Mouse (Mus musculus) lung, postnatal 0 days (tissue): ENCODE measurements around the gene Sirt3. TPM values are rescaled to one million over a fixed set of nuclear protein-coding genes. Genes with fewer than 3 reads are reported as not detected.
"Not testable (repeated sequence)": the region's sequence is repeated elsewhere in the genome, so short reads cannot be mapped to it uniquely, and the experiment has no call there.

Source experiments
- ATAC-seq: fragments of 200-750 bp; cut with Nextera tagmentation; 2 replicates; pipeline ENCODE4 v1.8.0; 2017; ENCODE audit warnings: moderate library complexity
- DNase-seq: peaks from one replicate; pipeline ENCODE4 v3.0.0-alpha.2; 2016; ENCODE audit warnings: low spot score
- H3K27ac ChIP-seq: fragments of 300-500 bp; sonication (generic); 2 replicates; pipeline ENCODE4 v1.5.1; 2014; ENCODE audit warnings: antibody characterized with exemption, mild to moderate bottlenecking, low read length, mixed read lengths
- H3K27me3 ChIP-seq: fragments of 300-500 bp; sonication (generic); replicated peaks from 2 replicates; pipeline ENCODE4 v1.6.1; 2014; ENCODE audit warnings: low read length, mixed read lengths; ENCODE audit not compliant: insufficient read depth
- H3K36me3 ChIP-seq: fragments of 300-500 bp; sonication (generic); 2 replicates; pipeline ENCODE4 v1.6.1; 2014; ENCODE audit warnings: low read length, mixed read lengths; ENCODE audit not compliant: insufficient read depth
- H3K4me1 ChIP-seq: fragments of 300-500 bp; sonication (generic); 2 replicates; pipeline ENCODE4 v1.6.1; 2014; ENCODE audit warnings: antibody characterized with exemption, low read depth, low read length, mixed read lengths; ENCODE audit not compliant: insufficient read depth
- H3K4me2 ChIP-seq: fragments of 300-500 bp; sonication (generic); replicated peaks from 2 replicates; pipeline ENCODE4 v1.6.1; 2014; ENCODE audit warnings: low read depth, mild to moderate bottlenecking, low read length, moderate library complexity, mixed read lengths
- H3K4me3 ChIP-seq: fragments of 300-500 bp; sonication (generic); 2 replicates; pipeline ENCODE4 v1.5.1; 2014; ENCODE audit warnings: low read depth, low read length
- H3K9ac ChIP-seq: fragments of 300-500 bp; sonication (generic); replicated peaks from 2 replicates; pipeline ENCODE4 v1.6.1; 2014; ENCODE audit warnings: low read depth, mild to moderate bottlenecking
- H3K9me3 ChIP-seq: fragments of 300-500 bp; sonication (generic); 2 replicates; pipeline ENCODE4 v1.6.1; 2016; ENCODE audit warnings: low read length, mixed read lengths
- CTCF ChIP-seq: IDR thresholded peaks from 2 replicates; pipeline ENCODE4 v1.5.1; 2016; ENCODE audit warnings: antibody characterized with exemption, mild to moderate bottlenecking
- EP300 ChIP-seq: IDR thresholded peaks from 2 replicates; pipeline ENCODE4 v1.6.1; 2016; ENCODE audit warnings: antibody characterized with exemption, mild to moderate bottlenecking, control low read depth
- WGBS: fragments of 180-500 bp; shearing (Covaris S2); extraction: QIAGEN DNeasy Blood & Tissue Kit; methylation state at CpG from one replicate; pipeline ENCODE4 v1.1.7; 2014; 5-methylcytosine and 5-hydroxymethylcytosine counted together
- polyA plus RNA-seq: library from polyadenylated mRNA; unstranded; fragments of >200 nt; fragmentation: Nextera tagmentation; extraction: Ambion mirVana; gene quantifications from 2 replicates; pipeline ENCODE4 v1.2.1, GENCODE M21; 2015

Gene Sirt3
- polyA plus RNA-seq, 1 experiment from 2014 or later, result 23.7 TPM

DNA sequence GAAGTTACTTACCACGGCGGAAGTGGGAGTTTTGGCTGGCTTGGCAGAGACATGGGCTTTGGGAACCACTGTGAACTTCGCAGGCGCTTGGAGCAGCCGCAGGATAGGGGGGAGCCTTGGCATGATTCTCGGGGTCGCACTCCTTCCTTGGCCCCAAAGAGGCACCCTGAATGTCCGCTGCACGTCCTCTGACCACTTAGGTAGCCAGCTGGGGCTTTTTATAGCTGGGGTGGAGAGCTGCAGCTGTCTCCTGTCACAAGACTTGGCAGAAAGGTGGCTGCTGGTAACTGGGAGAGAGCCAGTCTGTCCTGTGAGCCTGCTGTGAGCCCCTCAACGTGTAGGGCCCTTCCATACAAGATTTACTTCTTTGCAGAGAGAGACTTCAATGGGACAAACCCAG is 18.1 kb upstream of the Sirt3 start, which contains the start of gene Cox8b:
Cox8b (minus strand) TSS at position 227 of the 400 bp plus-strand sequence.
- Histone ChIP-seq H3K4me2 (no peak within 1 kb of the TSS), H3K4me3 (no peak within 1 kb of the TSS), H3K4me1 (no peaks in the 10 kb centered on the region), H3K9ac (no peak within 1 kb of the TSS), H3K36me3 (peaks cover 20% of the 10 kb centered on the region), H3K27ac (peak within 1 kb of the TSS; percentile 33; the same call in 1 of the 2 replicates), H3K27me3 (no peaks in the 10 kb centered on the region), H3K9me3 (no peaks in the 10 kb centered on the region)
- DNase-seq, result peak; percentile 38
- TF ChIP-seq EP300, result no peak
- TF ChIP-seq CTCF, result no peak
- WGBS, result 60% methylated on average over 10 of the region's 10 CpGs
- peak; percentile 29 for ATAC-seq

DNA sequence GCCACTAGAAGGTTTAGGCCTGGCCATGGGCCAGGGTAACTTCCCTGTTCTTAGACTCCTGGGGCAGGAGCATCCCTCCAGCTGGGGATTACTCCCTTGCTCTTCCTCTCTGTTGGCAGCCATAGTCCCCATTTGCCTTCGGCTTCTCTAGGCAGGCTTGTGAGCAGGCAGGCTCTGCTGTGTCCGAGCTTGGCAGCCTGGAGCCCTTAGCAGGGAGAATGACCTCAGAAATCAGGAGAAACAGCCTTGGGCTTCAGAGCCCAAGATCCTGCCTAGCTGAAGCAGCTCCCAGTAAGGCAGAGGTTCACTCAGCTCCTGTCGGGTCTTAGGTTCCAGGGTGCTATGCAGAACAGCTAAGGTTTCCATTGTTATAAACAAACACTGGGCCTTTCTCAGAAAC is 17.0 kb upstream of the Sirt3 start:
- Histone ChIP-seq H3K27ac (no peak overlapping the region), H3K9me3 (no peaks in the 10 kb centered on the region), H3K4me2 (no peak overlapping the region), H3K4me1 (no peaks in the 10 kb centered on the region), H3K9ac (no peak overlapping the region), H3K36me3 (peaks cover 25% of the 10 kb centered on the region), H3K27me3 (no peaks in the 10 kb centered on the region), H3K4me3 (no peak overlapping the region)
- TF ChIP-seq CTCF (no peak), EP300 (no peak)
- 80% methylated on average over 3 of the region's 3 CpGs for WGBS
- DNase-seq (no peak), ATAC-seq (no peak)

DNA sequence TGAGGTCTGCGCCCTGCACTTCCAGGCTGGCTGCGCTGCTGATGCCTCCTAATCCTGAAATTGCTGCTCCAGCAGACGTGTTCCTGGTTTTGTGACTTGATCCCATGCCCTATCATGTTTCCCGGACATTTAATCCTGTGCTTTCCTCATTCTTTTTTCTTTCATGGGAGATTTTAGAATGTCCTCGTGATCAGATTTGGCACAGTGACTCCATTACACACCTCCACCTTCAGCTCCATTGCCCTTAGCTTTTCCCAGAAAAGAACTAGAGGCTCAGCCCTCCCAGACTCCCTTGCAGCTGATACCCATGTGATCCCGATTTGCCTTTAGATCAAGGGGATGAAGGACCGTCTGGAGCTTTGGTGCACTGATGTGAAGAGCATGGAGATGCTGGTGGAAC is 15.8 kb upstream of the Sirt3 start:
- H3K4me2 ChIP-seq, result no peak overlapping the region
- no peak for TF ChIP-seq CTCF
- TF ChIP-seq EP300, result no peak
- no peak overlapping the region for H3K4me3 ChIP-seq
- H3K27me3 ChIP-seq, result no peaks in the 10 kb centered on the region
- no peak overlapping the region for H3K9ac ChIP-seq
- H3K9me3 ChIP-seq, result no peaks in the 10 kb centered on the region
- peaks cover 31% of the 10 kb centered on the region for H3K36me3 ChIP-seq
- H3K4me1 ChIP-seq, result no peaks in the 10 kb centered on the region
- ATAC-seq, result no peak
- WGBS, result 89% methylated on average over 7 of the region's 7 CpGs
- DNase-seq, result no peak
- H3K27ac ChIP-seq, result no peak overlapping the region

DNA sequence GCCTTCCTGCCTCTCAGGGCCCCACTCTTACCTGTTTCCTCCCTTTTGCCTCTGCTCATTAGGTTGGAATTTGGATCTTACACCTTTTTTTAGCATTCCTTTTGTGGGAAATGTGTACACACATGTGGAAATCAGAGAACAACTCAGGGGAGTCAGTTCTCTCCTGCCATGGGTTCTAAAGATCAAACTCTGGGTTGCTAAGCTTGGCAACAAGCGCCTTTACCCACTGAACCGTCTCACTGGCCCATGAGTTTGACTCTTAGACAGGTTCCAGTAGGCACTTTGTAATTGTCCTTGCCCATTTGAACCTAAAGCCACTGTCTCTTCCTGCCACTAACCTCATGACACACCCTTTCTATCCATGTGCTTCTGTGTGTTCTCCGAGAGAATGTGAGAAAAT is 12.5 kb upstream of the Sirt3 start:
- H3K27me3 ChIP-seq, result no peaks in the 10 kb centered on the region
- no peak overlapping the region for H3K27ac ChIP-seq
- H3K36me3 ChIP-seq, result peaks cover 45% of the 10 kb centered on the region
- DNase-seq (no peak), ATAC-seq (no peak)
- H3K9ac ChIP-seq, result no peak overlapping the region
- 90% methylated on average over 3 of the region's 3 CpGs for WGBS
- no peaks in the 10 kb centered on the region for H3K4me1 ChIP-seq
- no peak overlapping the region for H3K4me3 ChIP-seq
- TF ChIP-seq EP300 (no peak), CTCF (no peak)
- H3K9me3 ChIP-seq, result no peaks in the 10 kb centered on the region
- no peak overlapping the region for H3K4me2 ChIP-seq

DNA sequence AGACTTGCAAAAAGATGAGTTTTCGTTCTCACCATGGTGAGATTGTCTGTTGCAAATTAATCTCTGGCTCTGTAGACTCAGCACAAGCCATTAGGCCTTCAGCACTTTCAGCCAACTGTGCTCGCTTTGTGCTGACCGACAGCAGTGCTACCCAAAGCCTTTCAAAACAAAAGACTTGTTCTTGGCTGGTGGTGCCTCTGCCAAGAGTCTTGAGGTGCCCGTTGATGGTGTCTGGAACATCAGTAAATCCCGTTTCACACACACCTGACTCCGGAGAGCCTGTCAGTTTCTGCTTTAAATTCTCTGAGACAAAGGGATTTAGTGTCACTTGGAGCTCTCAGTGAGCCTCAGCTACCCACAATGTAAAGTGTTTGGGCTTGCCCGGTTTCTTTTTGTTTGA is 11.9 kb upstream of the Sirt3 start:
- 91% methylated on average over 7 of the region's 7 CpGs for WGBS

DNA sequence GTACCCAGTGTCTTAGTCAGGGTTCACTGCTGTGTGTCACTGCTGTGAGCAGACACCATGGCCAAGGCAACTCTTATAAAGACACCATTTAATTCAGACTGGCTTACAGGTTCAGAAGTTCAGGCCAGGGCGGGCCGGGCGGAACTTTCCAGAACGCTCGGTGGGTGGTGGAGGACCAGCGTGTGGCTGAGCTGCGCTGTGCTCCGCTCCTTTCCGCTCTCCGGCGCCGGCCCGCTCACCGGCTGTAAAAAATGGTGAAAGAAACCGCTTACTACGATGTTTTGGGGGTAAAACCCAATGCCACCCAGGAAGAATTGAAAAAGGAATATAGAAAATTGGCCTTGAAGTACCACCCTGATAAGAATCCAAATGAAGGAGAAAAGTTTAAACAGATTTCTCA is 8.5 kb upstream of the Sirt3 start:
- not testable (repeated sequence) for DNase-seq, H3K4me3 ChIP-seq, H3K9me3 ChIP-seq, H3K27ac ChIP-seq, ATAC-seq, H3K4me2 ChIP-seq, H3K27me3 ChIP-seq, H3K4me1 ChIP-seq, H3K9ac ChIP-seq
- 97% methylated on average over 16 of the region's 16 CpGs for WGBS
- peaks cover 41% of the 10 kb centered on the region for H3K36me3 ChIP-seq

More for the DNA sequence above, 11.9 kb upstream of the Sirt3 start:
- ATAC-seq (no peak), DNase-seq (no peak)
- H3K36me3 ChIP-seq, result peaks cover 51% of the 10 kb centered on the region
- H3K4me1 ChIP-seq, result no peaks in the 10 kb centered on the region
- H3K4me3 ChIP-seq, result no peak overlapping the region
- no peaks in the 10 kb centered on the region for H3K27me3 ChIP-seq
- H3K4me2 ChIP-seq, result no peak overlapping the region
- no peak overlapping the region for H3K27ac ChIP-seq
- TF ChIP-seq CTCF, result no peak
- no peak for TF ChIP-seq EP300
- no peaks in the 10 kb centered on the region for H3K9me3 ChIP-seq
- no peak overlapping the region for H3K9ac ChIP-seq

DNA sequence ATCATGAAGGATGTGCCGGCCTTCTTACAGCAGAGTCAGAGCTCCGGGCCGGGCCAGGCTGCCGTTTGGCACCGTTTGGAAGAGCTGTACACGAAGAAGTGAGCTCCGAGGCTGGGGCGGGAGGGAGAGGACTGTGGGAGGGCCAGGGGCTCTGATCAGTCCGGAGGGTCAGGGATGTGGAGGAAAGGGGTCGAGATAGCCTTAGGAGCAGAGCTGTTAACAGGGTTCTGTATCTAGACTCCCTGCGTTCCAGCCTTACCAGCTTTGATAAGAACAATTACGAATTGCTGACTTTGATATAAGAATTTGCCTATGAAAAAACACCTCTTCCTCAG is 327 bp upstream of the Sirt3 start:
- ATAC-seq, result peak; percentile 8

More for the DNA sequence above, 327 bp upstream of the Sirt3 start:
- Histone ChIP-seq H3K4me1 (no peaks in the 10 kb centered on the region), H3K4me3 (peak overlapping the region; percentile 73), H3K9me3 (no peaks in the 10 kb centered on the region), H3K36me3 (peaks cover 4% of the 10 kb centered on the region; the same call in 1 of the 2 replicates), H3K9ac (peak overlapping the region; percentile 60), H3K27me3 (no peaks in the 10 kb centered on the region), H3K4me2 (peak overlapping the region; percentile 67), H3K27ac (peak overlapping the region; percentile 77)
- DNase-seq, result no peak
- TF ChIP-seq EP300 (no peak), CTCF (no peak)
- WGBS, result 1% methylated on average over 12 of the region's 12 CpGs
